Mouse (Mus musculus): ENCODE measurements around the gene Tppp3. TPM values are rescaled to one million over a fixed set of nuclear protein-coding genes. Genes with fewer than 3 reads are reported as not detected.

Gene Tppp3
- total RNA-seq, 2 experiments from 2014 or later, result not detected

DNA sequence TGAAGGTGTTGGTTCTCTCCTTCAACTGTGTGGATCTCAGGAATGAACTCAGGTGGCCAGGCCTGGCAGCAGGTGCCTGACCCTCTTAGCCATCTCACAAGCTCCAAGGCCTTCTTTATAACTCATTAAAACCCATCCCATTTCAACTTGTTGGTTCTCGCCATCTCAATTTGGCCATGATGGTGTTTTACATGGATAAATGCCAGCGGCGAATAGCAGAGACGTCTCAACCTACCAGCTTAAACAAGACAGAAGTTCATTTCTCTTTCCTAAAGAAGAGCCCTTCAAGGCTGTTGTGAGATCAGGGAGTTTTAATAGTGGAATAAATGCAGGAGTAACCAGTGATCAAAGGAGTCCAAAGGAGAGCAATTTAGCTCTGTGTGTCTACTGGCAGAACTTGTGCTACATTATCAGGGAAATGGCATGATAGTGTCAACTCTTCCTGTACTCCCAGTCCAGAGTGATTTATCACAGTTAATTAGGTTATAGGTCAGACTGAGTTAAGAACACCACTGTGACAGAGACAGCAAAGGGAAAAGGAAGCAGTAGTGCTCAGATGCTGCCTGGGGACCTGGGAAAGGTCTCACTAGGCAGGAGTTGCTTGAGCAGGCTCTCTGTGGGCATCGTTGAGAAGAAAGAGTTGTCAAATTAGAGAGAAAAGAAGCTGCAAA, 34.1 kb downstream of the Tppp3 start:
- ATAC-seq (replicated peaks; ENCODE audit: poor library complexity, severe bottlenecking), result no peak

DNA sequence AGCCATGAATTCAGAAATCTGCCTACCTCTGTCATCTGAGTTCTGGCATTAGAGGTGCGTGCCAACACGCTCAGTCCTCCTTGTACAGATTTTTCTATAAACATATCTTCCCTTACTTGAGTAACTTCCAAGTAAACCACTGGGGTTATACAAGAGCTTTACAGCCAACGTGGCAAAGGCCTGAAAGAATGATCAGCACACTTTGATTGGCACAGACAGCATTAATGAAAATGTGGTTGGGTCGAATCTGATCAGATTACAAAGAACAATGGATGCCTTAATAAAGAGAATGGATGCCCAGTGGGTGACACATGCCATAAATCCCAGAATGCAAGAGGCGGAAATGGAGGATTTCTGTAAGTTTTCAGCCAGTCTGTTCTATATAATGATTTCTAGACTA, 35.1 kb downstream of the Tppp3 start:
- ATAC-seq (replicated peaks; ENCODE audit: poor library complexity, severe bottlenecking), result no peak

DNA sequence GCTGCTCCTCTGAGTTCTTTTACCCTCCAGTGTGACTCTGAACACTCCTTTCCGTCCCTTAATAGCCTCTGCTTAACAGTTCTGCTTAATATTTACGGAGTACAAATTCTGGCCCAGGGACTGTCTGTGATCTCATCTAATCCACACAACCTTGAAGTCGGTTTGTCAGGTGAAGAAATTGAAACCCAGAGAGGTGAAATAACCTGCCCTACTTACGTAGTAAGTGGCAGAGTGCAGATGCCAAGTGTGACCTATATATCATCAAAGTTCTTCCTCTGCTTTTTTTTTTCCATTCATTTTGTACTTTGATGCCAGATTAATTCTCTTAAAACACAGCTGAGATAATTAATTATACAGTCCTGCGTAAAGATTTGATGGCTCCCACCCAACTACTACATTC, 37.2 kb downstream of the Tppp3 start:
- ATAC-seq (replicated peaks; ENCODE audit: poor library complexity, severe bottlenecking), result no peak

DNA sequence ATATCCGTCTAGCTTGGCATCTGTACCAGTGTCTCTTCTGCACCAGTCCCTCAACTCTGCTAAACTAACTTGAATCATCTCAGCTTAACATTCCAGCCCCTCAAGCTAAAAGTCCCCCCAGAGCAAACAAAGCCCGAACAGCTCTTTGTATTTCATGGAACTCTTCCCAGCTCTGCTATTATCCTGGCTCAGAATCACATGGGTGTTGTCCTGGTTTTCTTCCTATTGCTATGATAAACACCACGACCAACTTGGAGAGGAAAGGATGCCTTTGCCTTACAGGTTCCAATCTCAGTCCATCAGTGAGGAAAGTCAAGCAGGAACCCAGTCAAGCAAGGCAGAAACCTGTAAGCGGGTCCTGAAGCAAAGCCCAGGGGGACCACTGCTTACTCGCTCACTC, 37.8 kb downstream of the Tppp3 start:
- no peak for ATAC-seq (replicated peaks; ENCODE audit: poor library complexity, severe bottlenecking)

DNA sequence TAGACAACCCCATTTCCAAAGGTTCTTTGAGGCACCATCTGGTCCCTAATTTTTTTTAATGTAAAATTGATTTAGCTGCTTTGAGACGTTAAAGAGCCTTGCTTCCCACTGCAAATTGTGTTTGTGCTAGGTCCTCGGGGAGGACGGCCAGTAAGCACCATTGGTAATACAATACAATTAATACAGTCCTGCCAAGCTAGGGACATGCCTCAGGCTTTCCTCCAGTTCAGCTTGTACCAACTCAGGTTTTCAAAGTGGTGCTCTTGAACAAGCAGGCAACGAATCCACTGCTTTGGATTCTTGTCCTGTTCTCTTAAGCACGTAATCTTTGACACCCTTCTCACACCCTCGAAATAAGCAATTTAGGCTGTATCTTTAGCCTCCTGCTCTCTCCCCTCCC, 38.3 kb downstream of the Tppp3 start:
- ATAC-seq (replicated peaks; ENCODE audit: poor library complexity, severe bottlenecking), result no peak

DNA sequence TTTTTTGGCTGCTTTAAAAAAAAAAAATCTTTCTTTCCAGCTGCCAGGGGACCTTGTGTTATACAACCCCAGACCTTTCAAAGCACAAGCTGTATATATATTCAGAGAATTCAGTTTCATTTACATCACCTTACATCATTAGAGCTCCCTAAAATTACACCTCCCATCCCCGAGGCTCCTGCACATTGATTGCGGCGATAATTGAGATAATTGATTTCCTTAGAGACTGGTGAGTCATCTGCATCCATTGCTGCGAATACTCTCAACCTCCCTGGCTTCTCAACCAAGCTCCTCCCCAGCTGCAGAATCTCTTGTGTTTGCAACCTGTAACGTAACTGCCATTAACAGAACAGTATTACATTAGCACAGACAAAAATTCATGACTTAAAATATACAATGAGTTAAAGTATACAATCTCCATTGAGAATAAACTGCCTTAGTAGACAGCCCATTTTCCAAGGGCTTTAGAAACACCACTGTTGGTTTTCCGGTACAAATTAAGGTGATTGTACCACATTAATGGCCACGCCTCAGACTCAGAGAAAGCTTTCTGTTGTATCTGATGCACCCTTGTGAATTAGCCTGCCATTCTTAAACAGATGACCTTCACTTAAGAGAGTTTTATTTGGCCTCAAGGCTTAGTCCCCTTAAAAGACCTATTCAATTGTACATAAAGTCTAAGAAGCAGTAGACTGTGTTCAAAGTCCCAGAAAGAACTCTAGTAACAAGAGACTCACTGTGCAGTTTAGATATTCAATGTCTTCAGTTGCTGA, 39.4 kb downstream of the Tppp3 start:
- no peak for ATAC-seq (replicated peaks; ENCODE audit: poor library complexity, severe bottlenecking)

DNA sequence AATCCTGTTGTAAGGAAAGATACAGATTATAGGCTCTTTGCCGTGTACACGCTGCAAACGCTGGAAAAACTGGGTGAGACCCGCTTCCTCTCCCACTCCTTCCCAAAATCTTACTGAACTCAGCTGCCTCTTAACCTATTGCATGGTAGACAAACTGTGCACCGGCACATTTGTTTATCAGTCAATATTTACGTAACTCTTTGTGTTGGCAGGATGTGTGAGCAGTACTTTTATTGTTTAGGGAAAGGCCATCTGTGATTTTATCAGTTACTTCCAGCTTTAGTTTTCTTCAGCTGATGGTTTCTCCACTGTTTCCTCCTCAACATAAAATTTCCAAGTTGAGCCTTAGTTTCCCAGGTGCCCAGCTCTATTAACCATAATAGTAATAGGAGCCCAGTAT, 44.4 kb downstream of the Tppp3 start:
- no peak for ATAC-seq (replicated peaks; ENCODE audit: poor library complexity, severe bottlenecking)

DNA sequence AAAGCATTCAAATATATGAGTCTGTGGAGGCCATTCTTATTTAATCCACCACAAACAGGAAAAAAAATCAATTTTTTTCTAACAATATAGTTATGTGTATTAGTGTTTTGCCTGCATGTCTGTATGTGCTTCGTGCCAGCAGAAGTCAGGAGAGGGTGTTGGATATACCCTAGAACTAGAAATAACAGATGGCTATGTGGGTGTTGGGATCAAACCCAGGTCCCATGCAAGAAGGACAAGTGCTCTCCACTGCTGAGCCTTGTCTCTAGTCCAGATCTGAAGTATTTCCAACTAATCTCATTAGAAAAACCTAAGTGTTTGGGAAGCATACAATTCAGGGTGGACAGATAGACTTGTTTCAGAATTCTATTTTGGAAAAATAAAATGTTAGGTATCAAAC, 49.3 kb downstream of the Tppp3 start:
- ATAC-seq (replicated peaks; ENCODE audit: poor library complexity, severe bottlenecking), result no peak

DNA sequence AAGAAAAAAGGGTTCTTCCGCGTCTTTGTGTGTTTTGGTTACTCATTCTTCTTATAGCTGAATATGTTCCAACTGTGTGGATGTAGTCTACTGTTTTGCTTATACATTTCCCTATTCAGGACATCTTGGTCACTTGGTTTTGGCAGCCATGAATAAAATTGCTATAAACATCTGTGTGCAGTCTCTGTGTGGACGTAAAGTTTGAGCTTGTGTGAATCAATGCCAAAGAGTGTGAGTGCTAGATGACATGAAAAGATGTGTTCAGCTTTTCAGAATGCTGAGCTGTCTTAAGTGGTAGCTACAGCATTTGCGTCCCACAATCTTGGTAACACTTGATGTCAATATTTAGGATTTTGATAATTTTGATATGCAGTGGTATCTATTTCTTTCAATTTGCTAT, 51.5 kb downstream of the Tppp3 start:
- ATAC-seq (replicated peaks; ENCODE audit: poor library complexity, severe bottlenecking), result no peak

DNA sequence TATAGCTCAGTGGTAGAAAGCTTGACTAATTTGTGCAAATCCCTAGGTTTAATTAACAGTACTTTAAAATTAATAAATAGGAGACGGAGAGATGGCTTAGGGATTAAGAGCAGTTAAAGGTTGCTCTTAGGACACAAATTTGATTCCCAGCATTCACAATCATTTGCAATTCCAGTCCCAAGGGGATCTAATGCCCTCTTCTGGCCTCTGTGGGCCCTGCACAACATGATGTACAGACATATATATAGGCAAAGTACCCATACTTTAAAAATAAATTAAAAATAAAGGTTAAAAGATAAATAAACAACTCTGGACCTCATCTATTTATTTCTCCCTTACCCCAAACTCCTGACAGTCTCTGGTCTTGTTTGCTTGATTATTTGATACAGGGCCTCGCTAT, 52.3 kb downstream of the Tppp3 start:
- ATAC-seq (replicated peaks; ENCODE audit: poor library complexity, severe bottlenecking), result no peak

Other genes starting within 250 kb of the Tppp3 start
- 30.9 and 41.0 TPM in 2 replicates for gene D230025D16Rik, start 246.4 kb downstream of the Tppp3 start, total RNA-seq (2014; fragmentation: Nextera tagmentation)
- 21.8 and 25.7 TPM in 2 replicates for gene D230025D16Rik, start 246.4 kb downstream of the Tppp3 start, total RNA-seq (2017)
- 0.32 TPM in 1 of 2 replicates, not detected in the other for gene B3gnt9, start 216.4 kb downstream of the Tppp3 start, total RNA-seq (2014; fragmentation: Nextera tagmentation)
- gene B3gnt9, start 216.4 kb downstream of the Tppp3 start, total RNA-seq (2017), result 1.0 TPM in 1 of 2 replicates, not detected in the other
- 8.7 and 9.4 TPM in 2 replicates for gene Tradd, start 206.9 kb downstream of the Tppp3 start, total RNA-seq (2014; fragmentation: Nextera tagmentation)
- 15.8 and 21.0 TPM in 2 replicates for gene Tradd, start 206.9 kb downstream of the Tppp3 start, total RNA-seq (2017)
- 0.21 and 4.4 TPM in 2 replicates for gene Fbxl8, start 206.9 kb downstream of the Tppp3 start, total RNA-seq (2014; fragmentation: Nextera tagmentation)
- gene Fbxl8, start 206.9 kb downstream of the Tppp3 start, total RNA-seq (2017), result 1.7 and 3.6 TPM in 2 replicates
- not detected in 2 replicates for gene Hsf4, start 201.7 kb downstream of the Tppp3 start, total RNA-seq (2014; fragmentation: Nextera tagmentation)
- not detected in 2 replicates for gene Hsf4, start 201.7 kb downstream of the Tppp3 start, total RNA-seq (2017)
- not detected in 2 replicates for gene Nol3, start 195.4 kb downstream of the Tppp3 start, total RNA-seq (2014; fragmentation: Nextera tagmentation)
- not detected in 2 replicates for gene Nol3, start 195.4 kb downstream of the Tppp3 start, total RNA-seq (2017)
- 2.7 and 4.0 TPM in 2 replicates for gene 4931428F04Rik, start 181.7 kb downstream of the Tppp3 start, total RNA-seq (2014; fragmentation: Nextera tagmentation)
- gene 4931428F04Rik, start 181.7 kb downstream of the Tppp3 start, total RNA-seq (2017), result 0.56 and 0.93 TPM in 2 replicates
- not detected in 2 replicates for gene Exoc3l, start 175.4 kb downstream of the Tppp3 start, total RNA-seq (2014; fragmentation: Nextera tagmentation)
- gene Exoc3l, start 175.4 kb downstream of the Tppp3 start, total RNA-seq (2017), result 0.60 and 2.5 TPM in 2 replicates
- gene E2f4, start 173.9 kb downstream of the Tppp3 start, total RNA-seq (2014; fragmentation: Nextera tagmentation), result 139 and 170 TPM in 2 replicates
- gene E2f4, start 173.9 kb downstream of the Tppp3 start, total RNA-seq (2017), result 44.3 and 50.9 TPM in 2 replicates
- 2.6 and 5.6 TPM in 2 replicates for gene Elmo3, start 165.9 kb downstream of the Tppp3 start, total RNA-seq (2014; fragmentation: Nextera tagmentation)
- gene Elmo3, start 165.9 kb downstream of the Tppp3 start, total RNA-seq (2017), result 0.05 and 3.2 TPM in 2 replicates
- gene Lrrc29, start 145.2 kb downstream of the Tppp3 start, total RNA-seq (2014; fragmentation: Nextera tagmentation), result 5.2 and 5.3 TPM in 2 replicates
- 2.0 and 2.3 TPM in 2 replicates for gene Lrrc29, start 145.2 kb downstream of the Tppp3 start, total RNA-seq (2017)
- gene Tmem208, start 145.2 kb downstream of the Tppp3 start, total RNA-seq (2014; fragmentation: Nextera tagmentation), result 82.8 and 106 TPM in 2 replicates
- 37.1 and 64.8 TPM in 2 replicates for gene Tmem208, start 145.2 kb downstream of the Tppp3 start, total RNA-seq (2017)
- gene Fhod1, start 123.6 kb downstream of the Tppp3 start, total RNA-seq (2014; fragmentation: Nextera tagmentation), result 7.0 and 12.9 TPM in 2 replicates
- gene Fhod1, start 123.6 kb downstream of the Tppp3 start, total RNA-seq (2017), result 2.5 and 2.6 TPM in 2 replicates
- gene Slc9a5, start 122.7 kb downstream of the Tppp3 start, total RNA-seq (2014; fragmentation: Nextera tagmentation), result 0.82 and 3.8 TPM in 2 replicates
- 0.41 and 0.73 TPM in 2 replicates for gene Slc9a5, start 122.7 kb downstream of the Tppp3 start, total RNA-seq (2017)
- 0.47 TPM in 1 of 2 replicates, not detected in the other for gene Plekhg4, start 98.3 kb downstream of the Tppp3 start, total RNA-seq (2014; fragmentation: Nextera tagmentation)
- gene Plekhg4, start 98.3 kb downstream of the Tppp3 start, total RNA-seq (2017), result 0.09 TPM in 1 of 2 replicates, not detected in the other
- gene Kctd19, start 58.0 kb downstream of the Tppp3 start, total RNA-seq (2014; fragmentation: Nextera tagmentation), result not detected in 2 replicates
- not detected in 2 replicates for gene Kctd19, start 58.0 kb downstream of the Tppp3 start, total RNA-seq (2017)
- gene Lrrc36, start 58.0 kb downstream of the Tppp3 start, total RNA-seq (2014; fragmentation: Nextera tagmentation), result 0.36 TPM in 1 of 2 replicates, not detected in the other
- not detected in 2 replicates for gene Lrrc36, start 58.0 kb downstream of the Tppp3 start, total RNA-seq (2017)
- gene Zdhhc1, start 25.4 kb upstream of the Tppp3 start, total RNA-seq (2014; fragmentation: Nextera tagmentation), result 1.8 and 10.4 TPM in 2 replicates
- gene Zdhhc1, start 25.4 kb upstream of the Tppp3 start, total RNA-seq (2017), result 3.6 and 4.6 TPM in 2 replicates
- gene Hsd11b2, start 47.2 kb upstream of the Tppp3 start, total RNA-seq (2014; fragmentation: Nextera tagmentation), result not detected in 2 replicates
- gene Hsd11b2, start 47.2 kb upstream of the Tppp3 start, total RNA-seq (2017), result not detected in 2 replicates
- 112 and 132 TPM in 2 replicates for gene Atp6v0d1, start 94.5 kb upstream of the Tppp3 start, total RNA-seq (2014; fragmentation: Nextera tagmentation)
- 47.1 and 47.3 TPM in 2 replicates for gene Atp6v0d1, start 94.5 kb upstream of the Tppp3 start, total RNA-seq (2017)
- gene Ripor1, start 133.7 kb upstream of the Tppp3 start, total RNA-seq (2014; fragmentation: Nextera tagmentation), result 55.3 and 92.8 TPM in 2 replicates
- 5.4 and 10.1 TPM in 2 replicates for gene Ripor1, start 133.7 kb upstream of the Tppp3 start, total RNA-seq (2017)
- gene Ctcf, start 165.0 kb upstream of the Tppp3 start, total RNA-seq (2014; fragmentation: Nextera tagmentation), result 104 and 105 TPM in 2 replicates
- 84.1 and 107 TPM in 2 replicates for gene Ctcf, start 165.0 kb upstream of the Tppp3 start, total RNA-seq (2017)
- gene Agrp, start 165.9 kb upstream of the Tppp3 start, total RNA-seq (2014; fragmentation: Nextera tagmentation), result not detected in 2 replicates
- gene Agrp, start 165.9 kb upstream of the Tppp3 start, total RNA-seq (2017), result not detected in 2 replicates
- 3.4 and 6.3 TPM in 2 replicates for gene Carmil2, start 214.7 kb upstream of the Tppp3 start, total RNA-seq (2014; fragmentation: Nextera tagmentation)
- 0.86 and 2.1 TPM in 2 replicates for gene Carmil2, start 214.7 kb upstream of the Tppp3 start, total RNA-seq (2017)
- gene Acd, start 229.6 kb upstream of the Tppp3 start, total RNA-seq (2014; fragmentation: Nextera tagmentation), result 52.2 and 56.5 TPM in 2 replicates
- gene Acd, start 229.6 kb upstream of the Tppp3 start, total RNA-seq (2017), result 22.4 and 33.3 TPM in 2 replicates
- gene Pard6a, start 229.6 kb upstream of the Tppp3 start, total RNA-seq (2014; fragmentation: Nextera tagmentation), result 7.0 and 13.9 TPM in 2 replicates
- 5.9 and 13.3 TPM in 2 replicates for gene Pard6a, start 229.6 kb upstream of the Tppp3 start, total RNA-seq (2017)
- not detected in 2 replicates for gene 4933405L10Rik, start 236.1 kb upstream of the Tppp3 start, total RNA-seq (2014; fragmentation: Nextera tagmentation)
- gene 4933405L10Rik, start 236.1 kb upstream of the Tppp3 start, total RNA-seq (2017), result not detected in 2 replicates
- 20.0 and 35.2 TPM in 2 replicates for gene Enkd1, start 236.7 kb upstream of the Tppp3 start, total RNA-seq (2014; fragmentation: Nextera tagmentation)
- gene Enkd1, start 236.7 kb upstream of the Tppp3 start, total RNA-seq (2017), result 14.5 and 16.2 TPM in 2 replicates

All from granulocyte monocyte progenitor cell, adult 5-6 weeks (primary cell).